Mouse (Mus musculus) midbrain, postnatal 0 days (tissue): ENCODE data around the gene Nup188. TPM values are rescaled to one million over a fixed set of nuclear protein-coding genes. Genes with fewer than 3 reads are reported as not detected.

Experiments
- ATAC-seq: fragments of 200-750 bp; cut with Nextera tagmentation; 2 replicates; pipeline ENCODE4 v1.8.0; 2017; ENCODE audit warnings: moderate number of reproducible peaks, mild to moderate bottlenecking, moderate TSS enrichment, moderate library complexity; ENCODE audit not compliant: low FRiP score
- DNase-seq: peaks from one replicate; pipeline ENCODE4 v3.0.0-alpha.2; 2015; ENCODE audit warnings: low spot score
- H3K27ac ChIP-seq: fragments of 300-500 bp; sonication (generic); 2 replicates; pipeline ENCODE4 v1.5.1; 2014; ENCODE audit warnings: low read depth, mild to moderate bottlenecking, low read length, mixed read lengths
- H3K27me3 ChIP-seq: fragments of 300-500 bp; sonication (generic); 2 replicates; pipeline ENCODE4 v1.6.1; 2014; ENCODE audit warnings: low read length, control low read depth, mixed read lengths; ENCODE audit not compliant: insufficient read depth
- H3K36me3 ChIP-seq: fragments of 300-500 bp; sonication (generic); 2 replicates; pipeline ENCODE4 v1.6.1; 2014; ENCODE audit warnings: low read length, control low read depth, mixed read lengths; ENCODE audit not compliant: insufficient read depth
- H3K4me1 ChIP-seq: fragments of 300-500 bp; sonication (generic); 2 replicates; pipeline ENCODE4 v1.6.1; 2014; ENCODE audit warnings: mild to moderate bottlenecking, control low read depth, antibody characterized with exemption, low read length, mixed read lengths; ENCODE audit not compliant: insufficient read depth
- H3K4me2 ChIP-seq: fragments of 300-500 bp; sonication (generic); 2 replicates; pipeline ENCODE4 v1.6.1; 2014; ENCODE audit warnings: low read depth, mild to moderate bottlenecking, low read length, mixed read lengths; ENCODE audit not compliant: poor library complexity, severe bottlenecking
- H3K4me3 ChIP-seq: fragments of 300-500 bp; sonication (generic); 2 replicates; pipeline ENCODE4 v1.5.1; 2014; ENCODE audit warnings: low read depth, mild to moderate bottlenecking, low read length, moderate library complexity
- H3K9ac ChIP-seq: fragments of 300-500 bp; sonication (generic); replicated peaks from 2 replicates; pipeline ENCODE4 v1.6.1; 2014; ENCODE audit warnings: mild to moderate bottlenecking, low read length, moderate library complexity, mixed read lengths; ENCODE audit not compliant: poor library complexity, severe bottlenecking
- H3K9me3 ChIP-seq: fragments of 300-500 bp; sonication (generic); 2 replicates; pipeline ENCODE4 v1.6.1; 2016; ENCODE audit warnings: low read length, control low read depth
- CTCF ChIP-seq: IDR thresholded peaks from 2 replicates; pipeline ENCODE4 v1.5.1; 2016; ENCODE audit warnings: antibody characterized with exemption, mild to moderate bottlenecking
- WGBS: fragments of 180-500 bp; shearing (Covaris S2); extraction: QIAGEN DNeasy Blood & Tissue Kit; methylation state at CpG from one replicate; pipeline ENCODE4 v1.1.7; 2014; 5-methylcytosine and 5-hydroxymethylcytosine counted together
- polyA plus RNA-seq: library from polyadenylated mRNA; unstranded; fragments of >200 nt; fragmentation: Nextera tagmentation; extraction: Ambion mirVana; gene quantifications from 2 replicates; pipeline ENCODE4 v1.2.1, GENCODE M21; 2015
- total RNA-seq: library from RNA; depleted of rRNA; stranded (reverse); fragments of >200 nt; gene quantifications from 2 replicates; pipeline ENCODE4 v1.2.3, GENCODE M21; 2014

Gene Nup188
- total and polyA plus RNA-seq, 2 experiments from 2014 or later, result 12.2 to 29.5 TPM

GRCm38 (mm10) chr2:30380564-30381376, 94.6 kb downstream of the Nup188 start:
- no peak overlapping the region for H3K27ac ChIP-seq
- H3K27me3 ChIP-seq, result no peaks in the 10 kb centered on the region
- no peak for TF ChIP-seq CTCF
- ATAC-seq, result no peak
- WGBS, result 95% methylated on average over 10 of the region's 10 CpGs
- no peaks in the 10 kb centered on the region for H3K4me1 ChIP-seq
- DNase-seq, result no peak
- no peak overlapping the region for H3K4me3 ChIP-seq
- no peak overlapping the region for H3K9ac ChIP-seq
- no peaks in the 10 kb centered on the region for H3K9me3 ChIP-seq
- H3K4me2 ChIP-seq, result no peak overlapping the region
- peaks cover 72% of the 10 kb centered on the region for H3K36me3 ChIP-seq

GRCm38 (mm10) chr2:30381377-30381725, 95.2 kb downstream of the Nup188 start:
- Histone ChIP-seq H3K4me3 (no peak overlapping the region), H3K4me1 (no peaks in the 10 kb centered on the region), H3K9ac (no peak overlapping the region), H3K27me3 (no peaks in the 10 kb centered on the region), H3K4me2 (no peak overlapping the region), H3K27ac (no peak overlapping the region), H3K36me3 (peaks cover 66% of the 10 kb centered on the region), H3K9me3 (no peaks in the 10 kb centered on the region)
- DNase-seq (no peak), ATAC-seq (no peak)
- no peak for TF ChIP-seq CTCF
- 95% methylated on average over 4 of the region's 4 CpGs for WGBS

GRCm38 (mm10) chr2:30384814-30385213, 98.6 kb downstream of the Nup188 start:
- ATAC-seq (no peak), DNase-seq (no peak)
- no peak overlapping the region for H3K4me2 ChIP-seq
- H3K4me1 ChIP-seq, result no peaks in the 10 kb centered on the region
- H3K9ac ChIP-seq, result no peak overlapping the region
- no peaks in the 10 kb centered on the region for H3K9me3 ChIP-seq
- no peak overlapping the region for H3K27ac ChIP-seq
- no peak for TF ChIP-seq CTCF
- peaks cover 44% of the 10 kb centered on the region for H3K36me3 ChIP-seq
- H3K4me3 ChIP-seq, result no peak overlapping the region
- H3K27me3 ChIP-seq, result no peaks in the 10 kb centered on the region
- 84% methylated on average over 5 of the region's 5 CpGs for WGBS

GRCm38 (mm10) chr2:30385591-30385990, 99.4 kb downstream of the Nup188 start:
- ATAC-seq (no peak), DNase-seq (no peak)
- H3K27ac ChIP-seq, result no peak overlapping the region
- no peak overlapping the region for H3K4me3 ChIP-seq
- H3K27me3 ChIP-seq, result no peaks in the 10 kb centered on the region
- no peaks in the 10 kb centered on the region for H3K9me3 ChIP-seq
- no peak overlapping the region for H3K9ac ChIP-seq
- no peak for TF ChIP-seq CTCF
- peaks cover 38% of the 10 kb centered on the region for H3K36me3 ChIP-seq
- H3K4me2 ChIP-seq, result no peak overlapping the region
- no peaks in the 10 kb centered on the region for H3K4me1 ChIP-seq
- 89% methylated on average over 4 of the region's 4 CpGs for WGBS

GRCm38 (mm10) chr2:30386913-30387312, 100.7 kb downstream of the Nup188 start:
- no peak for ATAC-seq
- TF ChIP-seq CTCF, result no peak
- Histone ChIP-seq H3K27ac (no peak overlapping the region), H3K27me3 (no peaks in the 10 kb centered on the region), H3K36me3 (peaks cover 25% of the 10 kb centered on the region), H3K4me3 (no peak overlapping the region), H3K4me2 (no peak overlapping the region), H3K9ac (no peak overlapping the region), H3K4me1 (no peaks in the 10 kb centered on the region), H3K9me3 (no peaks in the 10 kb centered on the region)
- no peak for DNase-seq
- 90% methylated on average over 9 of the region's 9 CpGs for WGBS

- Histone ChIP-seq H3K27ac (no peak overlapping the region), H3K4me1 (peaks cover 10% of the 10 kb centered on the region), H3K27me3 (no peaks in the 10 kb centered on the region), H3K9me3 (no peaks in the 10 kb centered on the region), H3K9ac (no peak overlapping the region), H3K4me3 (no peak overlapping the region), H3K36me3 (0 out of 2 replicates have a peak, but pooled peaks cover 6% of the 10 kb centered on the region), H3K4me2 (no peak overlapping the region)
- peak; percentile 42 for TF ChIP-seq CTCF
- ATAC-seq (no peak), DNase-seq (no peak)
- WGBS, result 91% methylated on average over 2 of the region's 2 CpGs
These were observed 102.8 kb downstream of the Nup188 start for GRCm38 (mm10) chr2:30389000-30389399.
